Mouse (Mus musculus) adrenal gland, postnatal 25 days (tissue): ENCODE data around the gene Tmem176b. TPM values are rescaled to one million over a fixed set of nuclear protein-coding genes. Genes with fewer than 3 reads are reported as not detected.
A peak's percentile ranks its signal among the peaks of the same experiment; 100 is the strongest.
"Not testable (repeated sequence)": the region's sequence is repeated elsewhere in the genome, so short reads cannot be mapped to it uniquely, and the experiment has no call there.

Experiments
- DNase-seq: peaks from one replicate; pipeline ENCODE4 v3.0.0; 2021; ENCODE audit warnings: mixed read lengths
- total RNA-seq: library from RNA; stranded (reverse); gene quantifications from 2 replicates; pipeline ENCODE4 v1.2.3, GENCODE M21; 2021

Tmem176b gene
- total RNA-seq, 1 experiment from 2014 or later = 582 TPM

- DNase-seq = peak; percentile 70
These were observed 981 bp upstream of the Tmem176b start for GRCm38 (mm10) chr6:48842111-48842842.

GRCm38 (mm10) chr6:48840371-48840969 lies 826 bp downstream of the Tmem176b start, which contains the start of gene Tmem176a:
Gene Tmem176a, plus strand, starts transcription at chr6:48840919.
- peak; percentile 61 for DNase-seq

- no peak for DNase-seq
These were observed 2.8 kb downstream of the Tmem176b start for GRCm38 (mm10) chr6:48838321-48839080.

- DNase-seq = no peak
These were observed 3.8 kb downstream of the Tmem176b start for GRCm38 (mm10) chr6:48837516-48837915.

- DNase-seq = no peak
These were observed 5.2 kb downstream of the Tmem176b start for GRCm38 (mm10) chr6:48836146-48836545.

GRCm38 (mm10) chr6:48835241-48835640 lies 6.1 kb downstream of the Tmem176b start:
- DNase-seq = no peak

GRCm38 (mm10) chr6:48833515-48833914 lies 7.8 kb downstream of the Tmem176b start:
- DNase-seq = no peak

- DNase-seq = no peak
These were observed 8.9 kb downstream of the Tmem176b start for GRCm38 (mm10) chr6:48832426-48832825.

- no peak for DNase-seq
These were observed 10.2 kb downstream of the Tmem176b start for GRCm38 (mm10) chr6:48831141-48831540.

- no peak for DNase-seq
These were observed 11.1 kb downstream of the Tmem176b start for GRCm38 (mm10) chr6:48830241-48830640.

GRCm38 (mm10) chr6:48829651-48830050 lies 11.6 kb downstream of the Tmem176b start:
- no peak for DNase-seq

- DNase-seq = no peak
These were observed 12.3 kb downstream of the Tmem176b start for GRCm38 (mm10) chr6:48828976-48829375.

- no peak for DNase-seq
These were observed 16.3 kb downstream of the Tmem176b start for GRCm38 (mm10) chr6:48825016-48825415.

- not testable (repeated sequence) for DNase-seq
These were observed 19.1 kb downstream of the Tmem176b start for GRCm38 (mm10) chr6:48821991-48822785.

- peak; percentile 72 for DNase-seq
These were observed 23.5 kb downstream of the Tmem176b start for GRCm38 (mm10) chr6:48817815-48818214.

GRCm38 (mm10) chr6:48815013-48815412 lies 26.3 kb downstream of the Tmem176b start:
- no peak for DNase-seq

- no peak for DNase-seq
These were observed 31.6 kb downstream of the Tmem176b start for GRCm38 (mm10) chr6:48809494-48810219.

GRCm38 (mm10) chr6:48806746-48807145 lies 34.5 kb downstream of the Tmem176b start:
- no peak for DNase-seq

- DNase-seq = no peak
These were observed 37.0 kb downstream of the Tmem176b start for GRCm38 (mm10) chr6:48804346-48804745.

GRCm38 (mm10) chr6:48803406-48804051 lies 37.8 kb downstream of the Tmem176b start:
- DNase-seq = no peak

- DNase-seq = no peak
These were observed 39.4 kb downstream of the Tmem176b start for GRCm38 (mm10) chr6:48801897-48802296.
